Mouse (Mus musculus): ENCODE measurements around the gene Eif4b. TPM values are rescaled to one million over a fixed set of nuclear protein-coding genes. Genes with fewer than 3 reads are reported as not detected.

Gene Eif4b
- polyA plus RNA-seq, 1 experiment from 2014 or later = 117 TPM

DNA sequence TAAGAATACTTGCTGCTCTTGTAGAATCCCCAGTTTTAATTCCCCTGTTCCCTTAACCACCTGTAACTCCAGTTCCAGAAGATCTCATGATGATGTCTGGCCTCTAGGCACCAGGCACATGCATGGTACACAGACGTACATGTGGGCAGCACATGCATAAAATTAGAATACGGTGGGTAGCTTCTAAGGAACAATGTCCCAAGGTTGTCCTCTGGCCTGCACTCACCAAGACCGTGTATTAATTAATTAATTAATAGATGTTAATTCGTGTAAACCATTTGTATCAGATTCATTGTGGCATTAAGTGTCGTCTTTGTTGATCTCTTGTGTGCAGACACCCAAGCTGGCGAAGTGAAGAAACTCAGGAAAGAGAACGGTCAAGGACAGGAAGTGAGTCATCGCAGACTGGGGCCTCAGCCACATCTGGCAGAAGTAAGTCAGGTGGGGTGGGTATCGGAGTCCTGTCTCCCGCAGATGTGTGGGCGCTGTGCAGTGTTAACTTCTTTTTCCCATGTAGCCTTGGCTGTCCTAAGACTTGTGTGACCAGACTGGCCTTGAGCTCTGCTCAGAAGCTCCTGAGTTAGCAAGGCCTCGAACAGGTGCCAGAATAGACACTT is 17.6 kb downstream of the Eif4b start:
- Histone ChIP-seq H3K36me3 (ENCODE audit: control insufficient read depth, insufficient read depth, low read length) (peaks cover 28% of the 10 kb centered on the region), H3K4me2 (ENCODE audit: low read depth, low read length) (no peak overlapping the region), H3K9ac (ENCODE audit: low read depth, low read length) (no peak overlapping the region), H3K9me3 (ENCODE audit: control insufficient read depth, low read length) (no peaks in the 10 kb centered on the region), H3K27me3 (replicated peaks; ENCODE audit: control insufficient read depth, insufficient read depth, low read length) (no peaks in the 10 kb centered on the region), H3K4me3 (ENCODE audit: low read length) (no peak overlapping the region), H3K4me1 (ENCODE audit: control insufficient read depth, insufficient read depth, low read length) (no peaks in the 10 kb centered on the region), H3K27ac (ENCODE audit: low read length) (no peak overlapping the region)
- no peak for ATAC-seq
- 73% methylated on average over 12 of the region's 12 CpGs for WGBS

DNA sequence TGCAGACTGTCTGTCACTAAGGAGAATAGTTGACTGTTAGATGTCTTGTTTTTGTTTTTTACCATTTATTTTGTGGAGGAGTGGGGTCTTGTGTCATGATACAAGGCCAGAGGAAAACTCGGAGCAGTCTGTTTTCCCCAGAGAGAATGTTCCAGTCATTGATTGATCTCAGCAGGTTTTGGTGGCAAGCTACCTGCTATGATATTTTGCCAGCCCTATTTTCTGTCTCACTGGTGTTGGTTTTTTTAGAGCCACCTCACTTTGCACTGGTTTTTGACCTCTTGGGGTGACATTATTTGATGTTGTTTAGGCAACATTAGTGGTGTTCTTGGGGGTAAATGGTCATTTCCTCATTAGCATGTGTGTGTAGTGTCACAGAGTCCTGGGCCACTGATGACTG is 18.1 kb downstream of the Eif4b start:
- H3K27ac ChIP-seq (ENCODE audit: low read length) = no peak overlapping the region

DNA sequence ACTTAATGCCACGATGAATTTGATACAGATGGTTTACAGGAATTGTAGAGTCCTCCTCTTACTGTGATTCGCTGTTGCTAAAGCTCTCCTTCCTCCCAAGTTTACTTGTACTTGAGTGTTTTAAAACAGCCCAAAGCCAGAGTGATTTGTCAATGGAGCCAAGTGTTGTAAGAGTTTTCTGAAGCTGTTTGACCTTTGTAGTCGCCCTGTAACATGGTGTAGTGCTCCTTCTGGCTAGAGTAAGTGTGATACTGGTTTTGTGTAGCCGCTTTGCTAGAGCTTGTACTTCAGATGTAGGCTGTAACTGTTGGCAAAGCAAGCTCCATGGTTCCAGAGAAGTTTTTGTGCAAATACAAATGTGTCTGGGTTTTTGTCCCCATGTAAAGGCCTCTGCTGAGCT is 18.6 kb downstream of the Eif4b start:
- no peak overlapping the region for H3K4me2 ChIP-seq (ENCODE audit: low read depth, low read length)
- 87% methylated on average over 4 of the region's 4 CpGs for WGBS

More for the DNA sequence above, 18.1 kb downstream of the Eif4b start:
- H3K4me1 ChIP-seq (ENCODE audit: control insufficient read depth, insufficient read depth, low read length) = no peaks in the 10 kb centered on the region
- H3K4me2 ChIP-seq (ENCODE audit: low read depth, low read length) = no peak overlapping the region
- no peak overlapping the region for H3K9ac ChIP-seq (ENCODE audit: low read depth, low read length)
- no peak overlapping the region for H3K4me3 ChIP-seq (ENCODE audit: low read length)
- H3K9me3 ChIP-seq (ENCODE audit: control insufficient read depth, low read length) = no peaks in the 10 kb centered on the region
- no peak for ATAC-seq
- H3K36me3 ChIP-seq (ENCODE audit: control insufficient read depth, insufficient read depth, low read length) = peaks cover 28% of the 10 kb centered on the region
- WGBS = 75% methylated on average over 1 of the region's 1 CpGs
- no peaks in the 10 kb centered on the region for H3K27me3 ChIP-seq (replicated peaks; ENCODE audit: control insufficient read depth, insufficient read depth, low read length)

DNA sequence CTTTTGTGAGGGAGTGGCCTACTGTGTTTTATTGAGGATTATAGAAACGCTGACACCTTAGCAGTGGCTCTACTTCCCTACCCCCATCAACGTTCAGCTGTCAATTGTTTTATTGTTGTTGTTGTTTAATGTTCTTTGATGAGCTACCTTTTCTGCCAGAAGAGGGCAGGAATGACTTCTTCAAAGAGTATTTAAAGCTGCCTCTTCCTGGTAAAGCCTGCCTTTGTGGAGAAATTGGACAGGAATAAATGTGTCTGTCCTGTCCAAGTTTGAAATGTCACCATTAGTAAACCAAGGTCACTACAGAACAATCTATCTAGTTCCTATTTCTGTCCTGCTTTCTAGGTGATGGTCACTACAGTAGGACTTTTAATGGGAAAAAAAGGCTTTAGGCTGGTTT is 20.6 kb downstream of the Eif4b start:
- Histone ChIP-seq H3K4me2 (ENCODE audit: low read depth, low read length) (no peak overlapping the region), H3K36me3 (ENCODE audit: control insufficient read depth, insufficient read depth, low read length) (peaks cover 22% of the 10 kb centered on the region), H3K4me3 (ENCODE audit: low read length) (no peak overlapping the region), H3K27me3 (replicated peaks; ENCODE audit: control insufficient read depth, insufficient read depth, low read length) (no peaks in the 10 kb centered on the region), H3K9me3 (ENCODE audit: control insufficient read depth, low read length) (no peaks in the 10 kb centered on the region), H3K27ac (ENCODE audit: low read length) (no peak overlapping the region), H3K9ac (ENCODE audit: low read depth, low read length) (no peak overlapping the region), H3K4me1 (ENCODE audit: control insufficient read depth, insufficient read depth, low read length) (peaks cover 14% of the 10 kb centered on the region)
- WGBS = 40% methylated on average over 2 of the region's 2 CpGs
- no peak for ATAC-seq

More for the DNA sequence above, 18.6 kb downstream of the Eif4b start:
- H3K9me3 ChIP-seq (ENCODE audit: control insufficient read depth, low read length) = no peaks in the 10 kb centered on the region
- H3K9ac ChIP-seq (ENCODE audit: low read depth, low read length) = no peak overlapping the region
- 0 out of 2 replicates have a peak, but pooled peaks cover under 1% of the 10 kb centered on the region for H3K4me1 ChIP-seq (ENCODE audit: control insufficient read depth, insufficient read depth, low read length)
- ATAC-seq = no peak
- H3K27me3 ChIP-seq (replicated peaks; ENCODE audit: control insufficient read depth, insufficient read depth, low read length) = no peaks in the 10 kb centered on the region
- peaks cover 24% of the 10 kb centered on the region for H3K36me3 ChIP-seq (ENCODE audit: control insufficient read depth, insufficient read depth, low read length)
- no peak overlapping the region for H3K4me3 ChIP-seq (ENCODE audit: low read length)
- H3K27ac ChIP-seq (ENCODE audit: low read length) = no peak overlapping the region

DNA sequence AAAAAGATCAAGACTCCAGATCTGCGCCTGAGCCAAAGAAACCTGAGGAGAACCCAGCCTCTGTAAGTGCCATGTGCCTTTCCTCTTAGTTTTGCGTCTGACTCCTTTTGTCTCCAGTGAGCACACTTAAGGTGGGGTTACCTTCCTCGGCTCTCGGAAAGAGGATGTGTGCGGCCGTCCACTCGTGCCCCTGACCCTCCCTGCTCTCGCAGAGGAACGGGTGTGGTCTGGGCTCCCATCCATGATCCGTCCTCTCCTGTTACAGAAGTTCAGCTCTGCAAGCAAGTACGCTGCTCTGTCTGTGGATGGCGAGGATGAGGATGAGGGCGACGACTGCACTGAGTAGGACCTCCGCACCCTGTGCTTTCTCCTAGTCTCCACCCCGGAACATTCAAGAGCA is 21.4 kb downstream of the Eif4b start:
- no peak for ATAC-seq
- Histone ChIP-seq H3K4me1 (ENCODE audit: control insufficient read depth, insufficient read depth, low read length) (peaks cover 19% of the 10 kb centered on the region), H3K9me3 (ENCODE audit: control insufficient read depth, low read length) (no peaks in the 10 kb centered on the region), H3K4me3 (ENCODE audit: low read length) (no peak overlapping the region), H3K27me3 (replicated peaks; ENCODE audit: control insufficient read depth, insufficient read depth, low read length) (no peaks in the 10 kb centered on the region), H3K36me3 (ENCODE audit: control insufficient read depth, insufficient read depth, low read length) (peaks cover 18% of the 10 kb centered on the region), H3K4me2 (ENCODE audit: low read depth, low read length) (no peak overlapping the region), H3K9ac (ENCODE audit: low read depth, low read length) (no peak overlapping the region), H3K27ac (ENCODE audit: low read length) (no peak overlapping the region)
- 82% methylated on average over 16 of the region's 16 CpGs for WGBS

DNA sequence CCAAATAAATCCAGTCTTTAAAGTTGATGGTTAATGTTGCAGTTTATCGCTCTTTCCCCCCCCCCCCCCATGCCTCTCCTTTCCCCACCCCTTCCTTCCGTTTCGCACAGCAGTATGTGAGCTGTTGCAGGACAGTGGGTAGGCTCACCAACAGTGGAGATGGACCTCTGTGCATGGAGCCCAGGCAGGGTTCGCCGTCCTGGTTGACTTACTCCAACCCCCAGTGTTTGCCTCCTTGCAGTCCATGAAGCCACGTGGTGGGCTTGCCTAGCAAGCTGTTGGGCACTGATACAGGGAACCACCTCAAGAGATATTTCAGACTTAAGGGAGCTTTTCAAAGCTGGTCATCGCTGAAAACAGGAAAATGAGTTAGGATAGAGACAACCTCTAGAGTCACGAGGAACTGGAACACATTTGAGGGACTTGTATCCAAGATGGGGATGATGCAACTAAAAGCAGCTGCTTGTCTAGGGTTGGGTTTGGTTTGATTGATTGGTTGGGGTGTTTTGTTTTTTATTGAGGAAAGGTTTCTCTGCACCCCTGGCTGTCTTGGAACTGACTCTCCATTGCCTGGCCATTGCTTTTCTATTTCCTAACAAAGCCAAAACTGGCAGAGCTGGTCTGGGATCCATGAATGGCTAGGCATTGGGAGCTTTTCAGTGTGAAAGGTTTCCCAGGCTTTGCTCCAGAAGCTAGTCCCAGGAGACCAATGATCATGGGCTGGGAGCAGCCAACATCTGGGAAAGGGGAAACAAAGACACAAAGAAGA is 23.8 kb downstream of the Eif4b start:
- no peak for ATAC-seq
- Histone ChIP-seq H3K4me2 (ENCODE audit: low read depth, low read length) (no peak overlapping the region), H3K27me3 (replicated peaks; ENCODE audit: control insufficient read depth, insufficient read depth, low read length) (no peaks in the 10 kb centered on the region), H3K36me3 (ENCODE audit: control insufficient read depth, insufficient read depth, low read length) (peaks cover 7% of the 10 kb centered on the region), H3K9me3 (ENCODE audit: control insufficient read depth, low read length) (no peaks in the 10 kb centered on the region), H3K9ac (ENCODE audit: low read depth, low read length) (no peak overlapping the region), H3K4me1 (ENCODE audit: control insufficient read depth, insufficient read depth, low read length) (peaks cover 36% of the 10 kb centered on the region), H3K27ac (ENCODE audit: low read length) (peak overlapping the region; percentile 50; the same call in 1 of the 2 replicates), H3K4me3 (ENCODE audit: low read length) (no peak overlapping the region)
- WGBS = 77% methylated on average over 8 of the region's 8 CpGs

DNA sequence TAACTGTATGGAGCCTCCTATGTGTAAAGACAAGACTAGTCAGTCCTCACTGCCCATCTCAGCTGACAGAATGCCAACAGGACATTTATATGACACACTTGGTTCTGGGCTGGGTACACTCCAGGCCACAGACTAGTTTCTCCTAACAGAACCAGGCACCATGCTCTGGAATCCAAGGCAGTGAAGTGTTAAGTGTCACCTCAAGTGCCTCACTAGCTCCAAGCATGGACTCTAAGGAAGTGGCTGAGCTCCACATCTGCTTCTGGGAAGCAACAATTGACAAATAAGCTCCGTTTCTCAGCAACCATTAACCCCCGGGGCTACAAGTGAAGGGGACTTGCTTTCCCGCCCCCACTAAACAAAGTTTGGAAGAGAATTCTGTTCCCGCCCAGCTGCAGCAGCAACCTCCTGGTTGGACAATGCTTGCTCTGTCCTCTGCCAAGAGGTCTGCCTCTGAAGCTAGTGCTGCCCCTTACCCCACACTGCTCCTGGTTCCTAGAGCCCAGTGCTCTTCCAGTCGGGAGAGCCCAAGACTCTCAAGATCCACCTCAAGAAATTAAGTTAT is 24.5 kb downstream of the Eif4b start:
- 33% methylated on average over 5 of the region's 5 CpGs for WGBS
- ATAC-seq = no peak
- Histone ChIP-seq H3K36me3 (ENCODE audit: control insufficient read depth, insufficient read depth, low read length) (peaks cover 7% of the 10 kb centered on the region), H3K4me3 (ENCODE audit: low read length) (no peak overlapping the region), H3K27ac (ENCODE audit: low read length) (peak overlapping the region; percentile 50), H3K9me3 (ENCODE audit: control insufficient read depth, low read length) (no peaks in the 10 kb centered on the region), H3K27me3 (replicated peaks; ENCODE audit: control insufficient read depth, insufficient read depth, low read length) (no peaks in the 10 kb centered on the region), H3K4me2 (ENCODE audit: low read depth, low read length) (no peak overlapping the region), H3K9ac (ENCODE audit: low read depth, low read length) (no peak overlapping the region), H3K4me1 (ENCODE audit: control insufficient read depth, insufficient read depth, low read length) (peaks cover 44% of the 10 kb centered on the region)

DNA sequence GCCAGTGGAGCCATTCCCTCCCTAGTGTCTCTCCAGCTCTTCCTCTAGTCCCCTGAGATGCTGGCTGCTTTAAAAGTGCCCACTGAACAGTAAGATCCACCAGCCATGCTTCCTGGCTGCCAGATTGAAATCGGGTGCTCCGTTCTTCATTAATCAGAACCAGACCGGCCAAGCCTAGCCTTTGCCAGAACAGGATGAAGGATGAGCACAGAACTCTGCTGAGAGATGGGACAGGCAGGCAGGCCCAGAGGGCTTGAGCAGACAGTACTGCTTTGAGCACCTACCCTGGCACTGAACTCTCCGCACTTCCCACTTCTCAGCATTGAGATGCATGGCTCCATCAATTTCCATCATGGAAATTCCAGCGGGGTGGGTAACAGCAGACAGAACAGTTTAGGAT is 25.7 kb downstream of the Eif4b start:
- ATAC-seq = no peak
- H3K36me3 ChIP-seq (ENCODE audit: control insufficient read depth, insufficient read depth, low read length) = peaks cover 7% of the 10 kb centered on the region
- H3K27me3 ChIP-seq (replicated peaks; ENCODE audit: control insufficient read depth, insufficient read depth, low read length) = no peaks in the 10 kb centered on the region
- no peaks in the 10 kb centered on the region for H3K9me3 ChIP-seq (ENCODE audit: control insufficient read depth, low read length)
- 50% methylated on average over 5 of the region's 5 CpGs for WGBS
- peak overlapping the region; percentile 69 for H3K4me3 ChIP-seq (ENCODE audit: low read length)
- H3K9ac ChIP-seq (ENCODE audit: low read depth, low read length) = peak overlapping the region; percentile 83
- peak overlapping the region; percentile 96 for H3K27ac ChIP-seq (ENCODE audit: low read length)
- H3K4me2 ChIP-seq (ENCODE audit: low read depth, low read length) = peak overlapping the region; percentile 96
- peaks cover 56% of the 10 kb centered on the region for H3K4me1 ChIP-seq (ENCODE audit: control insufficient read depth, insufficient read depth, low read length)

DNA sequence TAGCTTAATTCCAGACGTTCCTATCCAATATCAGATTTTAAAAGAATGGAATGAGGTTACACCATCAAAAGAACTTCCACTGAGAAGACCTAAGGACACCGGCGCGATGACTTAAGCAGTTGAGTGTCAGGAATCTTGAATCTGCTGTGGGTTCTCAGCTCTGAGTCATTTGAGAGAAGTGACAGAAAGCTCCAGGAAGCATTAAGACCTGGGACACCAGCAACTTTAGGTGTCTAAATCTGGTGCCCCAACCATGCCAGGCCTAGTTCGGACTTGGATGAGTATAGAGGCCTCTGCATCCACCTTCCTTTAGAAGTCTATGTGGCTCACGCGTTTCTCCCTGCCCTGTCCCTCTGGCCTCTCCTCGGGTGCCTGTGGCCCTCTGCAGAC is 26.2 kb downstream of the Eif4b start:
- Histone ChIP-seq H3K27me3 (replicated peaks; ENCODE audit: control insufficient read depth, insufficient read depth, low read length) (no peaks in the 10 kb centered on the region), H3K4me1 (ENCODE audit: control insufficient read depth, insufficient read depth, low read length) (peaks cover 60% of the 10 kb centered on the region), H3K9me3 (ENCODE audit: control insufficient read depth, low read length) (no peaks in the 10 kb centered on the region), H3K9ac (ENCODE audit: low read depth, low read length) (peak overlapping the region; percentile 83), H3K4me2 (ENCODE audit: low read depth, low read length) (peak overlapping the region; percentile 96), H3K4me3 (ENCODE audit: low read length) (peak overlapping the region; percentile 69), H3K36me3 (ENCODE audit: control insufficient read depth, insufficient read depth, low read length) (peaks cover 7% of the 10 kb centered on the region; the same call in 1 of the 2 replicates), H3K27ac (ENCODE audit: low read length) (peak overlapping the region; percentile 96)
- no peak for ATAC-seq
- 22% methylated on average over 8 of the region's 8 CpGs for WGBS
